Mouse (Mus musculus) embryo, embryonic 10 days (tissue): ENCODE data around the gene Acss1.

Experiments used
- DNase-seq: peaks from one replicate; pipeline ENCODE4 v3.0.0-alpha.2; 2015; ENCODE audit warnings: low spot score

Acss1 gene

DNA sequence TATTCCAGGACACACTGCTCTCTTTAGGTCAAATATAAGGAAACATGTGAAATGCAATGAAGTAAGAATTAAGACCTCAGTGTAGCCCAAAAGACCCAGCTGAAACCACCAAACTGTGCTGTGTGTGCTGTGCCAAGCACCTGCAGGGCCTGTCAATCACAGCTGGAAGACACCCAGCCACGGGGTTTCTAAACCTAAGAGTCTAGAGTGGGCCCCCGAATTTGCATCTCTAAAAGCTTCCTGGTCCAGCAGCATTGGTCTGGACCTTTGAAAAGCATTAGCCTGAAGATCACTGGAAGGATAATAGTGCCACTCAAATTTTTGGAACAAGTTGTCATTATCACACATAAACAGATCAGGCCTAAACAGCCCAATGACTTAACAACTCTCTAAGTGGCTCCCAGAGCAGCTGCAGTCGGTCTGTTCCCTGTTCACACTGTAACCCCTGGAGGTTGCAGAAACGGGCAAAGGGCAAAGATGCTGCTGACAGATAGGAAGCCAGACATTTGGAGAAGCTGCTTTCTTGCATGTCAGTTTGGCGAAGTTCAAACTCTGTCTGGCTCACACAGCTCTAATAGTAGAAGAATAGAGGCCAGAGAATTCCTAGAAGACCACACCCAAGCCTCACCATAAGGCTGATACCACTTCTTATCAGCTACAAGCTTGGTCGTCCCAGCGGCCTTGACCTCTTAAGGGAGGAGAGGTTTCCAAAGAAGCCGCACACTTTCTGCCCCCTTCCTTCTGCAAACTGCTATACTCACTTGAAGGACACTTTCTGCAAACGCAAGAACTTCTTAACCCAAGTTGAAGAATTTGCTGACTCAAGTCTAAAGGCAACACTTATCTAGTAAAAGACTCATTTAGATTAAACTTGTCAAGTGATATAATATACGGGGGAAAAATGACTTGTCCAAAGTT lies 2.5 kb downstream of the Acss1 start:
- no peak for DNase-seq

DNA sequence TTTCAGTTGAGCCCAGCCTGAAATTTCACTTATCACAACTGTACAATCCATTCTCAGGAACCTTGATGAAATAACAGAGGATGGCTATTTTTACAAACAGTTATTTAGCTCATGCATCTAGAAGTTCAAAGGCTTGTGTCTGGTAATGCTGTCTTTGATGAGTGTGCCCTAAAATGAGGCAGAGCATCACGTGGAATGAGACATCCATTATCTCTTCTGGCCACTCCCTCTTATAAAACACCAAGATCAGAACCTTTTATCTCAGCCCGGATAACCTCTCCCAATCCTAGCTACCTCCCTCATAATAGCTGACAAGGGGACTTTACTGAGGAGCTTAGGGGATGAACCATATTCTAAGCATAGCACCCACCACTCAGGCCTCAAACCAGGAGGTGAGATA lies 3.3 kb downstream of the Acss1 start:
- DNase-seq = no peak

DNA sequence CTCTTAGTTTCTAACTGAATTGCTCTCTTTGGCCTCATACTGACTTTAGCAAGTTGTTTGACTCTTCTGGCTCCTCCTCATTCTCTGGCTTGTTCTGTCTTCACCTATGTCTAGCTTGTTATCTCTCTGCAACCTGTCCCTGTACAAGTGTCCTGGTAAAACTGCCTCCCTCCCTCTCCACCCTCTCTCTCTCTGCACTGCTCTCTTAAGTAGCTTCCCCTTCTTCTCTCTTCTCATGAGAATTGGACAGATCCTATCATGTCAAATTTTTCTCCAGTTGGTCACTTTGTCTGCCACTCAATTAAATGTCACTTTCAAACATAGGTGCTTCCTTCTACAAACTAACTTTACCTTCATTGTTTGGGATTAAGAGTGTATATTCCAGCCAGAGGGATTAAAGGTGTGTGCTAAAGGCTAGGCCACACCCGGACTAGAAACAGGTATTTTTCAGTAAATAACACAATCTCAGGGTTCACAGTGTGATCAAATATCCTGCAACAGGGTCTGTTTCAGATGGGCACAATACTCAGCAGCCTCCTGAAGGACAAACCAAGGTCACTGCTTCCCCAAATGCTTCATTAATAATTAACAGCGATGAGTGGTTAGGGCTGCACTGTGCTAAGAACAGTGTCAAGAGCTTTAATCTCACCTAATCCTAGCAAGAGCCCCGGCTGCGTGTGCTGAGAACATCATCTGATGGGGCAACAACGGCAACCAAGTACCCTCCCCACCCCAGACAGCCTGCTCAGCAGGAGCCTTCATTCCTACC lies 4.0 kb downstream of the Acss1 start:
- DNase-seq = no peak

DNA sequence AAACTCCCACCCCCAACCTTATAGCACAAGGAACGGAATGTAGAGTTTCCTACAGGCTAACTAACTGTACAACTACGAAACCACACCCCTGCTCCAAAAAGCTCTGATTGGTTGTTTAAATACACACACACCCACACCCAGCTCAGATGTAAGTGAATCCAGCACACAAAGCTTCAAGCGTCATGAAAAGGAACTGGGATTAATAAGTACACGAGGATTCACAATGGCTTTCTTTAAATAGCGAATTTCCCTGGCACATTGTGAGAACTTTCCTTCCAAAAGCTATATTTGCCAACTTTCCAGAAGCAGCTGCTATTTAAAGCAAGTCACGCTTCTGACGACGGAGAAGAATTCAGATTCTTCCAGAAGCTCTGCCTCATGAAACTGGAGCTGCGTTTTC lies 5.0 kb downstream of the Acss1 start:
- DNase-seq = no peak

DNA sequence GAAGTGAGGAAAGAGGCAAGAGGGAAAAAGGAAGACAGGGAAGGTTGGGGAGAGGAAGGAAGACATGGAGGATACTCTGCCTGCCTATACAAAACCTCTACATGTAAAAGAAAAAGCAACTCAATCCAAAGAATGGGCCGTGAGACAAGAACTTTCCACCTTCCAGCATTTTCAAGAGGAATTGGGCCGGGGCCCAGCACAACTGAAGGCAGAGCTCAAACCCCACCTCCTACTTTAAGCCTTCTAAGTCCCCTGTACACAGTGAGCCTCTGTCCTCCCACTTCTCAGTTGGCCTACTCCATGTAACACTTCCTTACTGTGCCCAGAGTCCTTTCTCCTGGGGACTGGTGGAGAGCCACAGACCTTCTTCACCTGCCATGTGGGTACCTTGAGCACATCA lies 6.3 kb downstream of the Acss1 start:
- no peak for DNase-seq

DNA sequence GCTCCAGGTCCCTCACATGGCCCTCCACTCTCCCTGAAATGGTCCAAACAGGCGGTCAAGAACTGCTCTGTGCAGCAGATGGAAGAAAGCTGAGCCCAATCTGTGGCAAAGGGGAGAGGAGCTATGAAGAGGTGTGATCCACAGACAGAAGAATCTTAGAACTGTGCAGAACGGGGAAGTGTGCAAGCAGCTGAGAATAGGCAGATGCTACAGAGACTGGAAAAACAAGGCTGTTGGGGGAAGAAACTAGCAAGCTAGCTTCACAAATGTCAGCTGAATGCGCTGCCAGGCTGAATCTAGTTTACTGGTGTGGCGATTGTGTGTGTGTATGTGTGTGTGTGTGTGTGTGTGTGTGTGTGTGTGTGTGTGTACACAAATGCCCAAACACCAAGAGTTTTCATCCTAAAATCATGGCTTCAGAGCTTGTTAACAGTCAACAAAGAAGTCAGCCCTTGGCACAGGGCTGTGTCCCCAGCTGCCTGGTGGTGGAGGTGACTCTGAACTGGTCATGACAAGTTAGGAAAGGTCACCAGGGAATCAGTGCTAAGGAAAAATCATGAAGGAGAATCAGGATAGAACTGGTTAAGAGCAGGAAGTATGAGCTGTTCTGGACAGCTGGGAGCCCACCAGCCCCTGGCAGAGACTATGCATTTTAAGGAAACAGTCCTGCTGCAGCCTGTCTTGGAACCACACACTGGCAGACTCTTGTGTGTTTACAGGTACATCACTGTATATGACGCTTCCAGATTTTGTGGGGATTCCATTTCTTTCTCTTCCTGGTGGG lies 7.4 kb downstream of the Acss1 start:
- no peak for DNase-seq

DNA sequence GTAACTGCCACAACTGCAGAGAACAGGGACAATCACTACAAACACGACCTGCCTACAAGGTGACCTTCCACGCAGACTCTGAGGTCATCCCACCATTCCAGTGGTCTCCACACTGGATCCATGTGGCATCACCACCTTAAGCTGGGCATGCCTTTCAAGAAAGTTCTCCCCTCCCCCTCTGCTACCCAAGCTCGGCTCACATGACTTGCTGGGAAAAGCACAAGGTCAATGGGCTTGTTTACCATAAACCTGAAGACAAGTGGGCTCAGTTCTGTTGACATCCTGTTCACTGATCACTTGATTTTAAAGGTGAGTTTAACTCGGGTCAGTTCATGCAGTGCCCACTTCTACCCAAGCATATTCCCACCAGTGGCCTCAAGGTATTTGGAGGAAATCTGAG lies 8.3 kb downstream of the Acss1 start:
- DNase-seq = no peak

DNA sequence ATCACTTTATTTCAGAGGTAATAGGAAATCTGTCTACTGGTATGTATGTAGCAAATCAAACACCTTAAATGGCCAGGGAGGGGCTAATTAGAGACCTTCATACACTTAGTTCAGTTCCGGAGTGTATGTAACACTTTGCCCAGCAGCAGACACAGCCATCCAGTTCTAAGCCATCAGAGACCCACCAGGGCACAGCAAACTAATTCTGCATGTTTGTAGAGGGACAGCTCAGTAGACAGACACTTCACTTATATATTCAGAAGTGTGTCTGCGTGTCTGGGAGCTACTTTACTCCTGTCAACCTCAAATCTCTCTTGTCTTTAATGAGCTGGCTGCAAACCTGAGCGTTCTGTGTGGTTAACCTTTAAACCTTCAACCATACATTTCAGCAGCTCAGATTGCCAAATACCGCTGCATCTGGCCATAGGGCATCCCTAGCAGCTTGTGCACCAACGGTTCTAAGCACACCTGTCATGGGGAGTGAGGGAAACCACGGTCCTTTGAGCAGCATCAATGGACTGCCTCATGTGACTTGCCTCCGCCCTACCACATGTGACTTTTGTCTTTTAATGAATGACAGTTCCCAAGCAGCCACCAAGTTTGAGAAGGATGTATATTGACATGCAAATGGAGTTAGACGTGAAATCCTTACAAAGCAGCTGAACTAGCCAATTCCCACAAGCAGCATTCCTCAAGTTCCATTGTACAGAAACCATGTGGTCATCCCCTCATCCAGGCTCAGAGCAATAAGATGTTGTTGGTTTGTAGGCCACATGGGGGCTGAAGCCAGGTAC lies 11.1 kb downstream of the Acss1 start:
- peak; percentile 17 for DNase-seq

DNA sequence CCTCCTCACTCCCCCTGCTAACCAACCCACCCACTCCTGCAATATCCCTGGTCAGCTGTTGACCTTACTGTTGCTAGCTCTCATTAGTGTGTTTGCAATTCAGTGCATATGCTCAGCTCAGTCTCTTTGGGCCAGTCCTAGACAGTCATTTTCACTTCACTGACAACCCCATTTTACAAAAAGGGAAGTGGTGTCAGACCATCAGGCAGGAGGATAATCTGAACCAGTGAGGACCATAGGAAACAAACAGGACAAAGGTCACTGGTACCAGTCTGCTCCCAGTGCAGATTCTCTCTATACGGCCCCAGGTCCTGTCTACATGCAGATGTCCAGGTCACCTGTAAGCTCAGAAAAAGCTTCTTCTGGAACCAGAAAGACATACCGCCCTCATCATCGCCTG lies 12.2 kb downstream of the Acss1 start:
- no peak for DNase-seq

DNA sequence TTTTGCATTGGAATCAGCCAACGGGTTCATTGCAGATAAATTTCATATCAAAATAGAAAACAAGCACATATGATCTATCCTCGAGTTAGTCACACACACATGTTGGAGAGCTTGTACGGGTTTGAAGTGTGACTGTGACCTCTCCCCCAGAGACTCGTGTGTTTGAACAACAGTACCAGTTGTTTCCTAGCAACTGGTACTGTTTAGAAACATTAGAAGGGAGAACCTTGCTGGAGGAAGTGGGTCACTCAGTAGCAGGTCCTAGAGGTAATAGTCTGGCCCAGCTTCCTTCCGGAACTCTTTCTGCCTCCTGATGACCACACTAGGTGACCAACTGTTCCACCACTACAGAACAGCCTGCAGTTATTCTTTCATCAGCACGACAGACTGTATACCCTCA lies 13.0 kb downstream of the Acss1 start:
- DNase-seq = no peak

DNA sequence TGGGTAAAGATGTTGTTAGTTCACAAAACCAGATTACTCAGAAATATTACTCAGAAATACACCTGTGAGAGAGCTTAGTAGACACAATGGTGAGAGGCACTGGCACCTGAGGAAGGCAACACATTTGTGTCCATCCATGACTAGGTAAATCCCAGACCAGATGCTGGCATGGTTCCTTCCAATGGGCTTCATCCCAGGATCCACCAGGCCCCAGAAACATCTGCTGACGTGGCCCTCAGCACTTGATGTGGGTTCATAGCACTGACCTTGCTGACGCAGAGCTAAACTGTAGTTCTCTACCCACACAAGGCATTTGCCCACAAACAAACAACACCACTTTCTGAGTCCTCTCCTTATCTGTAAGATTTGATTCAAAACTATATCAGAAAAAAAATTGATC lies 13.5 kb downstream of the Acss1 start:
- no peak for DNase-seq

DNA sequence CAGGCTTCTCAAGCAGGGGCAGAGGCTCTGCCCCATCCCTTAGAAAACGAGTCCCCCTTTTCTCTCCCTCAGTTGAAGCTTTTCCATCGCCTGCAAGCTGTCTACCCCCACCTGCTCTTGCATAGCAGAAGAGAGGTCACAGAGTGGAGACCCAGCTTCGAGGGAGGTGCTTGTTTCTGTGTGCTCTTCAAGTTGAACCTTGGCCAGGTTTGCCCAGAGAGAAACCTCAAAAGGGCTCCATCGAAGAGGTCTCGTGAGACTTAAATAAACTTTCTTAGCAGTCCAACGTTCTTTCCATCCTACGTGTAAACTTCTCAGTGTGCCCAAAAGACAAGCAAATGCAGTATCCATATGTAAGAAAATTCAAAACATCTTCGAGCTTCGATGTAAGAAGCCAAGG lies 16.9 kb downstream of the Acss1 start:
- no peak for DNase-seq

DNA sequence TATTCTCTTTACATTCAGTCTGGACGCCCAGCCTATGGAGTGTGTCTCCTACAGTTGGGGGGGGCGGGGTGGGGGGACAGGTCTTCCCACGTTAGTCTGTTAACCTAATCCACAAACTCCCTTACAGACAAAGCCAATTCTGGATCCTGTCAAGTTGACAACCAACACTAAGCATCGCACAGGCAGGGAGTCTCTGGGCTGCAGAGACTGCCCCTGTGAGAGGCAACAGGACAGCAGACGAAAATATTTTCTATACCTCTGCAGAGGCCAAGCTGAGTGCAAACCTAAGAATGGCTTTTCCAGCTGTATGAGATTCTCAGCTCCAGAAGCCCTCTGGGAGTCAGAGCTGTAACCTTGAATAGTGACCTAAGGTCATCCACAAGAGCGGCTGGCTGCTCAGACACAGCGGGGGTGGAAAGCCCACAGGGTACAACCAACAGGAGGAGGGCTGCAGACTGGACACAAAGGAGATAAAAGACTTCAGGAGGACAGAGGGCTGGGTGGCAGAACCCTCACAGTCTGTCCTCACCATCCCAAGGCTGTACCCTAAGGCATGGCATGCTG lies 17.7 kb downstream of the Acss1 start:
- DNase-seq = peak; percentile 69

DNA sequence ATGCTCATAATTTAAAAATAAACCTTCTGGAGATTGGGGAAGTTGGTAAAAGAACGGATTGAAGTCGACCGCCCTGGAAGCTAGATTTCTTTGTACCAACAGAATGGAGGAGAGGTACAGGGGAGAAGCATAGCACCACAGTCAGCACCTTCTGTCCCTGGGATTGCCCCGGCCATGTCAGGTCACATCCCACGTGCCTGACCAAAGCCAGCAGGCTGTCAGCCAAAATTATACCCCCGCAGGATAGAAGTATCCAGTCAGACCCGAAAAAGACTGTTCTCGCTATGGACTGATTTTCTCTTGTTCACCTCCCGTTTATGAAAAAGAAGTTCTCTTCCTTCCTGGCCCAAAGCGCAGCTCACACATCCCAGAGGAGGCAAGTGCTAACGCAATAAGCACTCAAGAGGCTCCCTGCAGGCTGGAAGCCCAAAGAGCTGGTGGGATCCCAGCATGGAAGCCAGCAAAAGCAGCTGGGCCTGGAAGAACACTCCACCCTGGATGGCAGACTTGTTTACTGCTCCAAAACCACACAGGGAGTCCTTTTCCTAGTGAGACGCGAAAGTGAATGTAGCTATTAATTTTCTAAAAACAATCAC lies 19.9 kb downstream of the Acss1 start:
- DNase-seq = no peak

DNA sequence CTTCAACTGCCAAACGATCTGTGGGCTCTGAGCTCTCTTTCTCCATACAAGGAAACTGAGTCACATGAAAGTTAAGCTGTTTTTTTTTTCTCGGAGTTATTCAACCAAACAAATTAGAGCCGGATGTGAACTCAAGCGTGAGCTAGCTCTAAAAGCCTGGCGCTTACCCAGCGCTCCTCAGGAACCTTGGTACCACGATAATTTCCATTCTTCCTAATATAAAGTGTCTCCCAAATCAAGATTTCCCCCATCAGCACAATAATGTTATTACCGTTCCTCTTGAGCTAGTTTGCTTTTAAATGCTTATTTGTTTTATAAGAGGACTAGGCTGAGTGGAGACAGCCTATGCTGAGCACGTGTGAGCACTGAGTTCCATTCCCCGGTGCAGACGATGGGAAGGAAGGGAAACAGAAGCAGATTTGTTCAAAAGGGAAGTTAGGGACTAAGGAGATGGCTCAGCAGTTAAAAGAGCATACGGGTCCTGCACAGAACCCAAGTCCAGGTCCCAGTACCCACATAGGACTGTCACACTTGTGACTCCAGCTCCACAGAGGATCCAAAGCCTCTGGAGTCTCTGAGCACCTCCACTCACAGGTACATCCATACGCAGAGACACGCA lies 20.5 kb downstream of the Acss1 start:
- DNase-seq = no peak

DNA sequence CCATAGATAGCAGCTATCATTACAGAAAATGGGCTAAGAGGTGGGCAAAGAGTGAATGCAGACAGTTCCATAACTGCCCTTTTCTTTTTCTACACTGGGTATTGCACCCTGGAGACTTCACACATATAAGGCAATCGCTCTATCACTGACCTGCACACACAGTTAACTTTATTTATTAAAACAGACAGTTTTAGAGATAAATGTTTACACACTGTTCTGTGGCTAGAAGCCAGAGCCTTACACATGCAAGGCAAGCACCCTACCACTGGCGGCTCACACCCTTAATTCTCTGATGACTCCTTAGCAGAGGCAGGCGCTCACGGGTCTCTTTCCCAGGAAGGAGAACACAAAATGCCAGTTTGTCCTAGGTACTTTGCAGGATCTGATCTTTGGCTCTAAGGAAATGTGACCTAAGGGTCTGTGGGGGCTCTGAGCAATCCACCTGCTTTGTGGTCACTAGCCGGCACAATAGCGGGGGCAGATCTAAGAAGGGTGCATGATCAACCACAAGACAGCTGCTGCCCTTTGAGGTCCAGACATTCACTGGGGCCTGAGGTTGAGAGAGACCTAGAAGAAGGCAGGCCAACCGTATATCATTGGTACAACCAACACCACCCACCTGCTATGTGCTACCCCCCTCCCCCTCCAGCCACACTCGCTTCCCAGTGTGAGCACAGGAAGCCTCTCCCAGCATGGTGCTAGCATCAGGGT lies 21.7 kb downstream of the Acss1 start:
- DNase-seq = no peak

DNA sequence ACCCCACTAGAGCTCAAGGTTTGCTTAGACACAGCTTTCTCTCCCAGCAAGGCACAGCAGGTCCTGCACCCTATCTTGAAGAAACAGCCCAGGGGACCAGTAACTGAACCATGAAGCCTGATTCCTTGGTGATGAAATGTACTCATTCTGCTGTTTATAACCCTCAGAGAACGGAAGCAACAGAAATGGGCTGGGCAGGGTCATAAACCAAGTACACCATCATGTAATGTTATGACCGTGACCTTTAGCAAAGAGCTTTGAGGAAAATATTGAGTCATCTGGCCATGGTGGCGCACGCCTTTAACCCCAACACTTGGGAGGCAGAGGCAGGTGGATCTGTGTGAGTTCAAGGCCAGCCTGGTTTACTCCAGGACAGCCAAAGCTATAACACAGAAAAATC lies 23.1 kb downstream of the Acss1 start:
- DNase-seq = no peak

DNA sequence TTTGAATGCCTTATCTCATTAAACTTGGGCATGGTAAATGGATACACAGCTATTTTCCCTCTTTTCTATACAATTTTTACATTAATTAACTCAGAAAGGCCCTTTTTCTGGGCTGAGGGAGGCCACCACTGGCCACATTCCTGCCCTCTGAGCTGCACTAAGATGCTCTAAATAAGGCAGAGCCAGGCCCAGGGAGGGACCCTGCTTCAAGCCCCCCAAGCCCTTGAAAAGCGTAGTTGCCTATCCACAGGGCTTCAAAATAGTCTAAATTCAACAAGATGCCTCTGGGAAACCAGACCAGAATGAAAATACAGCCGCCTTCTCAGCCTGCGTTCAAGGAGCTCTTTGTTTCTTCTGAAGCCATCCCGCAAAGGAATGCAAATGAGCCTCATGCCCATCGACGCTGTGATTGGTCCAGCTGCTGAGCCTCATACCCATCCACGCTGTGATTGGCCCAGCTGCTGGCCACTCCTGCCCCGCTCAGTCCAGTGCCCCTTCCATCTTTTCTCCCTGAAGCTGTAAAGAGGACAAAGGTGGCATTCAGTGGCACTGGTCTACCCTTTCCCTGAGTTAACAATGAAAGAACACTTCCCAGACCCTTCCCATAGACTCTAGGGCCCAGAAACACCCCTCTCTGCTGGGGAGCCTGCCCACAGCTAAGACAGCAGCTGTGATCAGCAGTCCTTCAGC lies 24.4 kb downstream of the Acss1 start:
- peak; percentile 67 for DNase-seq

DNA sequence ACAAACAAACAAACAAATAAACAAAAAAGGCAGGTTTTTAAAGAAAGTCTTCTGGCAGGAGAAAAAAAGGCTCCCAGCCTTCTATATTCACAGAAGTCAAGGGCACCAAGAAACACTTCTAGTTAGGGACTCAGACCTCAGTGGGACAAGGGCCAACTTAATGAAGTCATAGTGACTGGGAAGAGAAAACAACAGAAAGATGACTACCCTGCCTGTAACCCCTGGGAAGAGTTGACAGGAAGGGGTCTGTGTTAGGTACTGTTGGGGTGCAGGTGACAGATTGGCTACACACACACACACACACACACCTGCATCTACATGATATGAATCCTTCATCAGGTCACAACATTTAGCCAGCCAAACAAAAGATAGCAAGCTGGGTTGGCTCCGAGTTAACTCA lies 25.1 kb downstream of the Acss1 start:
- DNase-seq = no peak
